Mouse (Mus musculus) spleen, adult 18-20 months (tissue): ENCODE measurements at regions not wholly inside any gene's neighbourhood (a gene's known extent, or its start where the extent isn't known, plus 50 kb on each side); places are given as distances from the start of the nearest gene placed in this dataset.

Source experiments
- DNase-seq, 2 experiments: peaks; one replicate each; pipeline ENCODE4 v3.0.0; 2022; ENCODE audit warnings: mixed read lengths in 2 of 2

- no peak for DNase-seq
Measured at GRCm38 (mm10) chr12:93549900-93550299, 1700.9 kb upstream of the Sel1l start.

GRCm38 (mm10) chr12:93523465-93523864 is 1674.5 kb upstream of the Sel1l start:
- no peak for DNase-seq

- no peak for DNase-seq
Measured at GRCm38 (mm10) chr12:93486381-93486780, 1637.4 kb upstream of the Sel1l start.

- no peak for DNase-seq
Measured at GRCm38 (mm10) chr12:93462106-93462505, 1613.1 kb upstream of the Sel1l start.

GRCm38 (mm10) chr12:93449436-93449835 is 1600.5 kb upstream of the Sel1l start:
- DNase-seq: no peak

- DNase-seq: no peak
Measured at GRCm38 (mm10) chr12:93429218-93429617, 1580.3 kb upstream of the Sel1l start.

GRCm38 (mm10) chr12:93427988-93428387 is 1579.0 kb upstream of the Sel1l start:
- DNase-seq: no peak

GRCm38 (mm10) chr12:93416381-93416780 is 1567.4 kb upstream of the Sel1l start:
- no peak for DNase-seq

- no peak for DNase-seq
Measured at GRCm38 (mm10) chr12:93415791-93416190, 1566.8 kb upstream of the Sel1l start.

- no peak for DNase-seq
Measured at GRCm38 (mm10) chr12:93385578-93385977, 1536.6 kb upstream of the Sel1l start.

- DNase-seq: no peak
Measured at GRCm38 (mm10) chr12:93342933-93343332, 1494.0 kb upstream of the Sel1l start.

GRCm38 (mm10) chr12:93342525-93342924 is 1493.6 kb upstream of the Sel1l start:
- DNase-seq: no peak

GRCm38 (mm10) chr12:93335520-93335919 is 1486.6 kb upstream of the Sel1l start:
- no peak for DNase-seq

- no peak for DNase-seq
Measured at GRCm38 (mm10) chr12:93312214-93312613, 1463.3 kb upstream of the Sel1l start.

GRCm38 (mm10) chr12:93281816-93282215 is 1432.9 kb upstream of the Sel1l start:
- no peak for DNase-seq

GRCm38 (mm10) chr12:93273652-93274051 is 1424.7 kb upstream of the Sel1l start:
- no peak for DNase-seq

- no peak for DNase-seq
Measured at GRCm38 (mm10) chr12:93230237-93230636, 1381.3 kb upstream of the Sel1l start.

- DNase-seq: no peak
Measured at GRCm38 (mm10) chr12:93226826-93227225, 1377.9 kb upstream of the Sel1l start.

GRCm38 (mm10) chr12:93221179-93221922 is 1372.4 kb upstream of the Sel1l start:
- no peak for DNase-seq

GRCm38 (mm10) chr12:93207596-93207995 is 1358.6 kb upstream of the Sel1l start:
- DNase-seq: no peak

GRCm38 (mm10) chr12:93188940-93189339 is 1340.0 kb upstream of the Sel1l start:
- no peak for DNase-seq

GRCm38 (mm10) chr12:93173744-93174143 is 1324.8 kb upstream of the Sel1l start:
- no peak for DNase-seq

GRCm38 (mm10) chr12:93160252-93160651 is 1311.3 kb upstream of the Sel1l start:
- DNase-seq: no peak

- peak; percentile 6 to 34 for DNase-seq
Measured at GRCm38 (mm10) chr12:93152618-93153245, 1303.8 kb upstream of the Sel1l start.

GRCm38 (mm10) chr12:93151530-93151929 is 1302.6 kb upstream of the Sel1l start:
- no peak for DNase-seq
